Mouse (Mus musculus) R1 (cell line): ENCODE results near the gene Rufy4.
A peak's percentile ranks its signal among the peaks of the same experiment; 100 is the strongest.

Experiments used
- DNase-seq: peaks from one replicate; pipeline ENCODE4 v3.0.0-alpha.2; 2018; ENCODE audit warnings: low read depth, low spot score

Rufy4 gene

GRCm38 (mm10) chr1:74105660-74106059, 19.7 kb upstream of the Rufy4 start:
- DNase-seq = no peak

- DNase-seq = peak; percentile 81
Measured at GRCm38 (mm10) chr1:74106214-74106613, 19.1 kb upstream of the Rufy4 start.

- no peak for DNase-seq
Measured at GRCm38 (mm10) chr1:74107931-74108618, 17.3 kb upstream of the Rufy4 start.

GRCm38 (mm10) chr1:74109670-74110069, 15.7 kb upstream of the Rufy4 start:
- no peak for DNase-seq

GRCm38 (mm10) chr1:74110932-74111695, 14.2 kb upstream of the Rufy4 start:
- DNase-seq = peak; percentile 99

- DNase-seq = peak; percentile 91
Measured at GRCm38 (mm10) chr1:74111696-74112030, 13.7 kb upstream of the Rufy4 start.

GRCm38 (mm10) chr1:74113071-74113470, 12.3 kb upstream of the Rufy4 start:
- no peak for DNase-seq

GRCm38 (mm10) chr1:74117876-74118275, 7.5 kb upstream of the Rufy4 start:
- DNase-seq = no peak

GRCm38 (mm10) chr1:74119115-74119514, 6.2 kb upstream of the Rufy4 start:
- no peak for DNase-seq

GRCm38 (mm10) chr1:74121138-74121537, 4.2 kb upstream of the Rufy4 start:
- DNase-seq = no peak

GRCm38 (mm10) chr1:74121821-74122576, 3.3 kb upstream of the Rufy4 start:
- no peak for DNase-seq

- DNase-seq = no peak
Measured at GRCm38 (mm10) chr1:74123215-74123614, 2.1 kb upstream of the Rufy4 start.

GRCm38 (mm10) chr1:74124021-74124981, 1.0 kb upstream of the Rufy4 start, which contains the start of gene Tns1:
Gene Tns1 (minus strand): TSS chr1:74124449.
- peak; percentile 67 for DNase-seq

- DNase-seq = no peak
Measured at GRCm38 (mm10) chr1:74130883-74131659, 5.7 kb downstream of the Rufy4 start.

- no peak for DNase-seq
Measured at GRCm38 (mm10) chr1:74132011-74132410, 6.7 kb downstream of the Rufy4 start.

- no peak for DNase-seq
Measured at GRCm38 (mm10) chr1:74133954-74134353, 8.6 kb downstream of the Rufy4 start.

- no peak for DNase-seq
Measured at GRCm38 (mm10) chr1:74135326-74135950, 10.1 kb downstream of the Rufy4 start.

GRCm38 (mm10) chr1:74139415-74139814, 14.1 kb downstream of the Rufy4 start:
- DNase-seq = peak; percentile 63

GRCm38 (mm10) chr1:74141781-74142180, 16.4 kb downstream of the Rufy4 start:
- peak; percentile 81 for DNase-seq
